Mouse (Mus musculus) intestine, embryonic 15.5 days (tissue): Measurements from ENCODE around the gene Ahsa2. TPM values are rescaled to one million over a fixed set of nuclear protein-coding genes. Genes with fewer than 3 reads are reported as not detected.
A peak's percentile ranks its signal among the peaks of the same experiment; 100 is the strongest.
"Not testable (repeated sequence)": the region's sequence is repeated elsewhere in the genome, so short reads cannot be mapped to it uniquely, and the experiment has no call there.

Experiments used
- ATAC-seq: fragments of 200-750 bp; cut with Nextera tagmentation; 2 replicates; pipeline ENCODE4 v1.8.0; 2017; ENCODE audit warnings: moderate TSS enrichment, moderate library complexity
- H3K27ac ChIP-seq: fragments of 300-500 bp; sonication (generic); 2 replicates; pipeline ENCODE4 v1.5.1; 2015; ENCODE audit warnings: mild to moderate bottlenecking, inconsistent platforms
- H3K27me3 ChIP-seq: fragments of 300-500 bp; sonication (generic); replicated peaks from 2 replicates; pipeline ENCODE4 v1.6.1; 2015; ENCODE audit warnings: inconsistent platforms
- H3K36me3 ChIP-seq: fragments of 300-500 bp; sonication (generic); 2 replicates; pipeline ENCODE4 v1.6.1; 2015; ENCODE audit warnings: inconsistent platforms
- H3K4me1 ChIP-seq: fragments of 300-500 bp; sonication (generic); replicated peaks from 2 replicates; pipeline ENCODE4 v1.6.1; 2015; ENCODE audit warnings: inconsistent platforms
- H3K4me2 ChIP-seq: fragments of 300-500 bp; sonication (generic); replicated peaks from 2 replicates; pipeline ENCODE4 v1.6.1; 2015; ENCODE audit warnings: mild to moderate bottlenecking, inconsistent platforms
- H3K4me3 ChIP-seq: fragments of 300-500 bp; sonication (generic); replicated peaks from 2 replicates; pipeline ENCODE4 v1.5.1; 2015; ENCODE audit warnings: inconsistent platforms
- H3K9ac ChIP-seq: fragments of 300-500 bp; sonication (generic); 2 replicates; pipeline ENCODE4 v1.6.1; 2015; ENCODE audit warnings: inconsistent platforms
- H3K9me3 ChIP-seq: fragments of 300-500 bp; sonication (generic); 2 replicates; pipeline ENCODE4 v1.6.1; 2016; ENCODE audit warnings: inconsistent platforms
- WGBS: fragments of 180-500 bp; shearing (Covaris S2); methylation state at CpG from one replicate; pipeline ENCODE4 v1.1.7; 2015; 5-methylcytosine and 5-hydroxymethylcytosine counted together
- polyA plus RNA-seq: library from polyadenylated mRNA; unstranded; fragments of >200 nt; fragmentation: Nextera tagmentation; extraction: Ambion mirVana; gene quantifications from 2 replicates; pipeline ENCODE4 v1.2.1, GENCODE M21; 2015

Gene Ahsa2
- polyA plus RNA-seq, result 62.1 and 68.1 TPM in 2 replicates

- Histone ChIP-seq H3K36me3 (peaks cover 8% of the 10 kb centered on the region), H3K9ac (peak within 1 kb of the TSS; percentile 92), H3K4me1 (peaks cover 16% of the 10 kb centered on the region), H3K4me2 (peak within 1 kb of the TSS; percentile 85), H3K27ac (peak within 1 kb of the TSS; percentile 96), H3K4me3 (peak within 1 kb of the TSS; percentile 90), H3K9me3 (no peaks in the 10 kb centered on the region), H3K27me3 (no peaks in the 10 kb centered on the region)
- WGBS, result under 1% methylated on average over 63 of the region's 66 CpGs
- ATAC-seq, result peak; percentile 98
Measured at GRCm38 (mm10) chr11:23497718-23498509, at the start of gene Ahsa2. Gene Ahsa2, minus strand, starts transcription at chr11:23498030.

DNA sequence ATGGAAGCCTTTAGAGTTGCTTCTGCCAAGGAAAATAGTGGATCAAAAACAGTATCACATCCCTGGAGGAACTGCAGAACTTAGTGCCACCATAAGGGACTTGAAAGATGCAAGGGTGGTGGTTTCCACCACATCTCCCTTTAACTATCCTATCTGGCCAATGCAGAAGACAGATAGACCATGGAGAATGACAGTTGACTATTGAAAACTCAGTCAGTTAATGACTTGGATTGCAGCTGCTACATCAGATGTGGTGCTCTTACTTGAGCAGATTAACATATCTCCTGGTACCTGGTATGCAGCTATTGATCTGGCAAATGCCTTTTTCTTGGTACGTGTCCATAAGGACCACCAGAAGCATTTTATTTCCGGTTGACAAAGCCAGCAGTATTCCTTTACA lies 39.6 kb upstream of the Ahsa2 start:
- Histone ChIP-seq H3K36me3 (no peaks in the 10 kb centered on the region), H3K9me3 (no peaks in the 10 kb centered on the region), H3K4me2 (no peak overlapping the region), H3K9ac (no peak overlapping the region), H3K27me3 (no peaks in the 10 kb centered on the region), H3K4me3 (no peak overlapping the region), H3K4me1 (no peaks in the 10 kb centered on the region), H3K27ac (no peak overlapping the region)
- ATAC-seq, result no peak
- 81% methylated on average over 2 of the region's 2 CpGs for WGBS

GRCm38 (mm10) chr11:23520473-23521205 lies 22.8 kb upstream of the Ahsa2 start, which contains the start of gene 1700093K21Rik:
Gene 1700093K21Rik, minus strand, starts transcription at chr11:23521155.
- H3K36me3 ChIP-seq, result no peaks in the 10 kb centered on the region

GRCm38 (mm10) chr11:23518981-23519380 lies 21.2 kb upstream of the Ahsa2 start:
- Histone ChIP-seq H3K27ac (no peak overlapping the region), H3K4me2 (no peak overlapping the region), H3K9ac (no peak overlapping the region), H3K36me3 (no peaks in the 10 kb centered on the region), H3K4me1 (no peaks in the 10 kb centered on the region), H3K9me3 (no peaks in the 10 kb centered on the region), H3K4me3 (no peak overlapping the region), H3K27me3 (no peaks in the 10 kb centered on the region)
- ATAC-seq, result no peak
- WGBS, result 83% methylated on average over 3 of the region's 3 CpGs

More at GRCm38 (mm10) chr11:23520473-23521205, 22.8 kb upstream of the Ahsa2 start, which contains the start of gene 1700093K21Rik:
- H3K9ac ChIP-seq, result no peak within 1 kb of the TSS
- no peak within 1 kb of the TSS for H3K4me3 ChIP-seq
- no peak within 1 kb of the TSS for H3K4me2 ChIP-seq
- 48% methylated on average over 5 of the region's 5 CpGs for WGBS
- no peak for ATAC-seq
- H3K9me3 ChIP-seq, result no peaks in the 10 kb centered on the region
- H3K4me1 ChIP-seq, result no peaks in the 10 kb centered on the region
- H3K27ac ChIP-seq, result no peak within 1 kb of the TSS
- no peaks in the 10 kb centered on the region for H3K27me3 ChIP-seq

DNA sequence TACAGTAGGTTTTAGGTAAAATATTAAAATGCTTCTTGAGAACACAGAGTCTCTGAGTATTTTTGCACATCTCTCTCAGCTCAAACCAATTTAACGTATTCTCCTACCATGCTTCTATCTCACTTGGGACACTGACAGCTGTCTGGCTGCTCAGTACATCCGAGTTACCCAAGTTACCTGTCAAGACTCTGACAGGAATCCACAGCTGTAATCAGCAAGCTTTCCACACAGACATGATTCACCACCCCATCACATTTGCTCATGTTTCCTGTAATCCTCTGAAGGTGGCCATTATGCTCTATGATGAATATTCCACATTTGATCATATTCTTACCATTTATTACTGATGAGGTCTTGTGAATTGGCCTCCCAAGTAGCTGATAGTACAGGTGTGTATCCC lies 17.5 kb upstream of the Ahsa2 start:
- H3K27me3 ChIP-seq, result no peaks in the 10 kb centered on the region
- no peaks in the 10 kb centered on the region for H3K4me1 ChIP-seq
- ATAC-seq, result no peak
- H3K4me2 ChIP-seq, result no peak overlapping the region
- H3K9me3 ChIP-seq, result no peaks in the 10 kb centered on the region
- H3K27ac ChIP-seq, result no peak overlapping the region
- H3K36me3 ChIP-seq, result no peaks in the 10 kb centered on the region
- WGBS, result 73% methylated on average over 2 of the region's 2 CpGs
- no peak overlapping the region for H3K4me3 ChIP-seq
- no peak overlapping the region for H3K9ac ChIP-seq

- H3K36me3 ChIP-seq, H3K27ac ChIP-seq, H3K9me3 ChIP-seq, H3K4me3 ChIP-seq, ATAC-seq, H3K4me2 ChIP-seq, H3K27me3 ChIP-seq, H3K4me1 ChIP-seq, H3K9ac ChIP-seq: not testable (repeated sequence)
- 46% methylated on average over 4 of the region's 4 CpGs for WGBS
Measured at GRCm38 (mm10) chr11:23514785-23515184, 17.0 kb upstream of the Ahsa2 start.

DNA sequence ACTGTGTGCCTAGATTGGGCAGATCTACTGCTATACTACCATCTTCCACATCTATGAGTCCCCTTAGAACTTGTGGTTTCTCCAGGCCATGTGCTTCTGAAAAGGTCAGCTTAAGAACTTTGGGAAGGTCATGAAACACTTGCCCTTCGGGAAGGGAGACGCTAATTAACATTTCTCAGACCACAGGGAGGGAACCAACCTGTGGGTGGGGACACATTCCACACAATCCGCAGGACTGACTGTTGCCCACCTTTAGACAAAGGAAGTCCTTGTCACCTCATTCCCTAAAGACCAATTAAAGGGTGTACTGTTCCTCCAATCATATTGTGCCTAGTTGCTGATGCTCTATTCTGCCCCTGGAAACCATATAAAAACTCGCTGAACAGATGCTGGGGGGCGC lies 7.0 kb upstream of the Ahsa2 start:
- not testable (repeated sequence) for H3K27ac ChIP-seq, H3K4me3 ChIP-seq, H3K27me3 ChIP-seq, H3K36me3 ChIP-seq, H3K9me3 ChIP-seq, H3K4me1 ChIP-seq, ATAC-seq, H3K9ac ChIP-seq, H3K4me2 ChIP-seq
- 71% methylated on average over 5 of the region's 5 CpGs for WGBS

DNA sequence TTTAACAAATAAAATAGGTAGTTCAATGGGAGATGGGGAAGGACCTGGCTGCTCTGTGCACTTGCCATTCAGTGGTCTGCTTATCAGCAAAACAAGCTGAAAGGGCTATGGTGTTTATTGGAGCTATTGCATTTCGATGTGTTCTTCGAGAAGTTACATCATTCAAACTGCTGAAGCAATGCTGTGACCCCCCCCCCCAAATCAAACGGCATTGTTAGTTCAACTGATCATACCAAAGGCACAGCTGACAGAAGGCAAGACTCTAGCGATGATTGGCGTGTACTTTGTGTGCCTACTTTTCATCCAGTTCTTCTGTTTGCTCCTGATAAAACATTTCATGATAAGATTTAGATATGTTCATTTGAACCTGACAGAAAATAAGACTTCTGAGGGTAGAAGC lies 779 bp upstream of the Ahsa2 start:
- Histone ChIP-seq H3K36me3 (peaks cover 5% of the 10 kb centered on the region; the same call in 1 of the 2 replicates), H3K4me3 (peak overlapping the region; percentile 48), H3K9ac (no peak overlapping the region), H3K27ac (no peak overlapping the region), H3K4me2 (peak overlapping the region; percentile 77), H3K4me1 (peaks cover 16% of the 10 kb centered on the region), H3K9me3 (no peaks in the 10 kb centered on the region), H3K27me3 (no peaks in the 10 kb centered on the region)
- no peak for ATAC-seq
- 36% methylated on average over 5 of the region's 5 CpGs for WGBS

DNA sequence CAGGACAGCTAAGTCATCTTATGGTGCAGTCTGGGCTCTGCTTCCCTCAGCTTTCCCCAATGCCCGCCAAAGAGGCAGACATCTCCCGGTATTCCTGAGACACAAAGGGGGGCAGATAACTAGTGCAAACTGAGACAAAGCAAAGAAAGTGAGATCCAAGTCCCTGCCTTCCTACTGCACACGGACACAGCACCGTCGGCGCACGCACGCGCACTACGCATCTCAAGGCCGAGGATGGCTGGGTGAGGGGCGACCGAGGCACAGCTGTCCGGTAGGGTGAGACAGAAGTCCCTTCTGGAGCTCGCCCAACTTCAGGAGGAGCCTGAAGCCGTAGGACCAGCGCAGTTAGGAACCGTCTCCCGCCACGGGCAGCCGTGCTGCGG lies 504 bp downstream of the Ahsa2 start:
- Histone ChIP-seq H3K27ac (peak overlapping the region; percentile 96), H3K27me3 (no peaks in the 10 kb centered on the region), H3K4me1 (peaks cover 16% of the 10 kb centered on the region), H3K4me2 (peak overlapping the region; percentile 85), H3K36me3 (peaks cover 14% of the 10 kb centered on the region), H3K4me3 (peak overlapping the region; percentile 90), H3K9ac (peak overlapping the region; percentile 92), H3K9me3 (no peaks in the 10 kb centered on the region)
- ATAC-seq, result peak; percentile 87
- WGBS, result under 1% methylated on average over 22 of the region's 22 CpGs

GRCm38 (mm10) chr11:23496661-23497060 lies 1.2 kb downstream of the Ahsa2 start:
- peak overlapping the region; percentile 90 for H3K4me3 ChIP-seq

GRCm38 (mm10) chr11:23495231-23495630 lies 2.6 kb downstream of the Ahsa2 start:
- Histone ChIP-seq H3K27me3 (no peaks in the 10 kb centered on the region), H3K4me1 (peaks cover 16% of the 10 kb centered on the region), H3K9ac (no peak overlapping the region), H3K36me3 (peaks cover 29% of the 10 kb centered on the region), H3K9me3 (no peaks in the 10 kb centered on the region), H3K27ac (no peak overlapping the region), H3K4me3 (no peak overlapping the region), H3K4me2 (no peak overlapping the region; the same call in 1 of the 2 replicates)
- no peak for ATAC-seq
- 83% methylated on average over 6 of the region's 6 CpGs for WGBS

More at GRCm38 (mm10) chr11:23496661-23497060, 1.2 kb downstream of the Ahsa2 start:
- Histone ChIP-seq H3K36me3 (peaks cover 15% of the 10 kb centered on the region), H3K4me1 (peaks cover 16% of the 10 kb centered on the region), H3K27ac (no peak overlapping the region), H3K4me2 (peak overlapping the region; percentile 85), H3K27me3 (no peaks in the 10 kb centered on the region), H3K9me3 (no peaks in the 10 kb centered on the region), H3K9ac (peak overlapping the region; percentile 92)
- 40% methylated on average over 6 of the region's 6 CpGs for WGBS
- no peak for ATAC-seq

DNA sequence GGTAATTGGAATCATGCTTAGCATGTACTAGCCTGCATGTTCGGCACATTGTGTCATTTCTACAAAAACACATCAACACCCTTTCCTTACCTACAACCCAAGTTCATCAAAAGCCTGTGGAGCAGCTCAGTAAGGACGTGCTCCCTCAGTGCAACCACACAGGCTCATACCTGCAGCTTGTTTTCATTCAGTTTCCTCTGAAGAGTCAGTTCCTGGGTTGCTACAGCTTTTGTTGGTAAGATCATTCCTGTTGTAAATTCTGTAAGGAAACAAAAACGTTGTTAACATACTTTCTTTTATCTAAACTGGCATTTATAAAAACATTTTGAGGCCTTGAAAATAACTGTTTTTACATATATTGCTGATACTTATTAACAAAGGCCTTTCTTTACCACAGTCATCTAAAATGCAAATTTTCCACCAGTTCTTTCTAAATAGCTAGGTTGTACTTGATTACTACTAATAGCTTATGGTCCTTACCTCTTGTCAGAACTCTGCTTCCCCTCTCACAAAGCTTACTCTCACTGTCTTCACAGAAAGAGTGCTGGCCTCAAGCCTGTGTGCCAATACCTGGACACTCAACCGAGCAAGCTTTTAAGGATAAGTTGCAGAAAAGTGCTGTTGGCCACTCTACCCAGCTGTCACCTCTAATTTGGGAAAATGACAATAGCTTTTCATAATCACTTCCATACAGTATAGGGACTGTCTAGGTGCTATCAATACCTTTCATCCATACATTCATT lies 5.6 kb downstream of the Ahsa2 start:
- Histone ChIP-seq H3K36me3 (peaks cover 40% of the 10 kb centered on the region), H3K4me3 (no peak overlapping the region), H3K27me3 (no peaks in the 10 kb centered on the region), H3K9ac (no peak overlapping the region), H3K27ac (no peak overlapping the region), H3K4me2 (no peak overlapping the region), H3K4me1 (peaks cover 16% of the 10 kb centered on the region), H3K9me3 (no peaks in the 10 kb centered on the region)
- 89% methylated on average over 4 of the region's 4 CpGs for WGBS
- ATAC-seq, result no peak
